Mouse (Mus musculus): ENCODE results near the gene Arhgap15. TPM values are rescaled to one million over a fixed set of nuclear protein-coding genes. Genes with fewer than 3 reads are reported as not detected.

Arhgap15 gene
- polyA plus RNA-seq, 1 experiment from 2014 or later = 1.1 TPM

- Histone ChIP-seq H3K4me3 (no peak overlapping the region), H3K27ac (no peak overlapping the region), H3K27me3 (no peaks in the 10 kb centered on the region), H3K4me2 (replicated peaks) (no peak overlapping the region), H3K9ac (no peak overlapping the region), H3K4me1 (no peaks in the 10 kb centered on the region), H3K36me3 (no peaks in the 10 kb centered on the region), H3K9me3 (no peaks in the 10 kb centered on the region)
- 86% methylated on average over 14 of the region's 14 CpGs for WGBS
- no peak for ATAC-seq (ENCODE audit: low FRiP score, low read depth)
Observed at GRCm38 (mm10) chr2:44017405-44018026, 268.9 kb downstream of the Arhgap15 start.

GRCm38 (mm10) chr2:44018033-44018432, 269.4 kb downstream of the Arhgap15 start:
- H3K9me3 ChIP-seq = no peaks in the 10 kb centered on the region
- H3K4me1 ChIP-seq = no peaks in the 10 kb centered on the region
- no peaks in the 10 kb centered on the region for H3K27me3 ChIP-seq
- no peak for ATAC-seq (ENCODE audit: low FRiP score, low read depth)
- no peak overlapping the region for H3K27ac ChIP-seq
- H3K9ac ChIP-seq = no peak overlapping the region
- no peak overlapping the region for H3K4me2 ChIP-seq (replicated peaks)
- no peak overlapping the region for H3K4me3 ChIP-seq
- H3K36me3 ChIP-seq = no peaks in the 10 kb centered on the region
- WGBS = 73% methylated on average over 10 of the region's 10 CpGs

- WGBS = 83% methylated on average over 1 of the region's 1 CpGs
- no peak overlapping the region for H3K9ac ChIP-seq
- ATAC-seq (ENCODE audit: low FRiP score, low read depth) = no peak
- no peaks in the 10 kb centered on the region for H3K27me3 ChIP-seq
- no peaks in the 10 kb centered on the region for H3K4me1 ChIP-seq
- no peaks in the 10 kb centered on the region for H3K9me3 ChIP-seq
- H3K27ac ChIP-seq = no peak overlapping the region
- no peak overlapping the region for H3K4me3 ChIP-seq
- H3K4me2 ChIP-seq (replicated peaks) = no peak overlapping the region
- H3K36me3 ChIP-seq = no peaks in the 10 kb centered on the region
Observed at GRCm38 (mm10) chr2:44024704-44025103, 276.1 kb downstream of the Arhgap15 start.

- no peak overlapping the region for H3K4me3 ChIP-seq
- no peaks in the 10 kb centered on the region for H3K9me3 ChIP-seq
- H3K4me2 ChIP-seq (replicated peaks) = no peak overlapping the region
- no peaks in the 10 kb centered on the region for H3K4me1 ChIP-seq
- no peaks in the 10 kb centered on the region for H3K27me3 ChIP-seq
- no peaks in the 10 kb centered on the region for H3K36me3 ChIP-seq
- 86% methylated on average over 8 of the region's 8 CpGs for WGBS
- H3K9ac ChIP-seq = no peak overlapping the region
- ATAC-seq (ENCODE audit: low FRiP score, low read depth) = no peak
- no peak overlapping the region for H3K27ac ChIP-seq
Observed at GRCm38 (mm10) chr2:44029035-44029715, 280.6 kb downstream of the Arhgap15 start.

GRCm38 (mm10) chr2:44029865-44030264, 281.2 kb downstream of the Arhgap15 start:
- Histone ChIP-seq H3K27me3 (no peaks in the 10 kb centered on the region), H3K27ac (no peak overlapping the region), H3K9me3 (no peaks in the 10 kb centered on the region), H3K9ac (no peak overlapping the region), H3K4me1 (no peaks in the 10 kb centered on the region), H3K4me2 (replicated peaks) (no peak overlapping the region), H3K36me3 (no peaks in the 10 kb centered on the region), H3K4me3 (no peak overlapping the region)
- ATAC-seq (ENCODE audit: low FRiP score, low read depth) = no peak
- WGBS = 89% methylated on average over 10 of the region's 10 CpGs

- ATAC-seq (ENCODE audit: low FRiP score, low read depth) = no peak
- Histone ChIP-seq H3K9me3 (no peaks in the 10 kb centered on the region), H3K9ac (no peak overlapping the region), H3K4me1 (peaks cover 8% of the 10 kb centered on the region; the same call in 1 of the 2 replicates), H3K4me2 (replicated peaks) (no peak overlapping the region), H3K27me3 (no peaks in the 10 kb centered on the region), H3K4me3 (no peak overlapping the region), H3K36me3 (no peaks in the 10 kb centered on the region), H3K27ac (no peak overlapping the region)
- WGBS = 87% methylated on average over 3 of the region's 3 CpGs
Observed at GRCm38 (mm10) chr2:44039522-44040203, 291.0 kb downstream of the Arhgap15 start.

GRCm38 (mm10) chr2:44044088-44044487, 295.5 kb downstream of the Arhgap15 start:
- H3K4me1 ChIP-seq = peaks cover 8% of the 10 kb centered on the region; the same call in 1 of the 2 replicates
- ATAC-seq (ENCODE audit: low FRiP score, low read depth) = peak; percentile 61; the same call in 1 of the 2 replicates
- H3K9ac ChIP-seq = no peak overlapping the region
- no peaks in the 10 kb centered on the region for H3K36me3 ChIP-seq
- no peaks in the 10 kb centered on the region for H3K27me3 ChIP-seq
- no peaks in the 10 kb centered on the region for H3K9me3 ChIP-seq
- no peak overlapping the region for H3K4me3 ChIP-seq
- 20% methylated on average over 2 of the region's 2 CpGs for WGBS
- H3K27ac ChIP-seq = no peak overlapping the region
- no peak overlapping the region for H3K4me2 ChIP-seq (replicated peaks)

- no peak overlapping the region for H3K4me3 ChIP-seq
- peaks cover 8% of the 10 kb centered on the region; the same call in 1 of the 2 replicates for H3K4me1 ChIP-seq
- H3K9me3 ChIP-seq = no peaks in the 10 kb centered on the region
- no peaks in the 10 kb centered on the region for H3K36me3 ChIP-seq
- ATAC-seq (ENCODE audit: low FRiP score, low read depth) = no peak
- no peak overlapping the region for H3K9ac ChIP-seq
- no peak overlapping the region for H3K4me2 ChIP-seq (replicated peaks)
- no peak overlapping the region for H3K27ac ChIP-seq
- no peaks in the 10 kb centered on the region for H3K27me3 ChIP-seq
- WGBS = 76% methylated on average over 1 of the region's 1 CpGs
Observed at GRCm38 (mm10) chr2:44044634-44045033, 296.0 kb downstream of the Arhgap15 start.

- no peak for ATAC-seq (ENCODE audit: low FRiP score, low read depth)
- Histone ChIP-seq H3K27ac (no peak overlapping the region), H3K9me3 (no peaks in the 10 kb centered on the region), H3K27me3 (no peaks in the 10 kb centered on the region), H3K4me1 (peaks cover 8% of the 10 kb centered on the region; the same call in 1 of the 2 replicates), H3K36me3 (no peaks in the 10 kb centered on the region), H3K4me3 (no peak overlapping the region), H3K9ac (no peak overlapping the region), H3K4me2 (replicated peaks) (no peak overlapping the region)
- 43% methylated on average over 1 of the region's 1 CpGs for WGBS
Observed at GRCm38 (mm10) chr2:44045231-44045630, 296.6 kb downstream of the Arhgap15 start.

- H3K27ac ChIP-seq = no peak overlapping the region
- no peaks in the 10 kb centered on the region for H3K4me1 ChIP-seq
- H3K4me3 ChIP-seq = no peak overlapping the region
- H3K4me2 ChIP-seq (replicated peaks) = peak overlapping the region; percentile 14; the same call in 1 of the 2 replicates
- H3K9me3 ChIP-seq = no peaks in the 10 kb centered on the region
- no peak for ATAC-seq (ENCODE audit: low FRiP score, low read depth)
- H3K9ac ChIP-seq = no peak overlapping the region
- no peaks in the 10 kb centered on the region for H3K27me3 ChIP-seq
- H3K36me3 ChIP-seq = no peaks in the 10 kb centered on the region
- WGBS = 53% methylated on average over 9 of the region's 9 CpGs
Observed at GRCm38 (mm10) chr2:44060306-44060705, 311.7 kb downstream of the Arhgap15 start.

- Histone ChIP-seq H3K9ac (no peak overlapping the region), H3K36me3 (no peaks in the 10 kb centered on the region), H3K4me3 (no peak overlapping the region), H3K27ac (no peak overlapping the region), H3K4me2 (replicated peaks) (peak overlapping the region; percentile 14; the same call in 1 of the 2 replicates), H3K4me1 (no peaks in the 10 kb centered on the region), H3K27me3 (no peaks in the 10 kb centered on the region), H3K9me3 (no peaks in the 10 kb centered on the region)
- WGBS = 44% methylated on average over 8 of the region's 8 CpGs
- no peak for ATAC-seq (ENCODE audit: low FRiP score, low read depth)
Observed at GRCm38 (mm10) chr2:44060716-44061115, 312.1 kb downstream of the Arhgap15 start.

- no peaks in the 10 kb centered on the region for H3K9me3 ChIP-seq
- WGBS = 85% methylated on average over 5 of the region's 5 CpGs
- no peak for ATAC-seq (ENCODE audit: low FRiP score, low read depth)
Observed at GRCm38 (mm10) chr2:44065067-44065466, 316.4 kb downstream of the Arhgap15 start.

More at GRCm38 (mm10) chr2:44065067-44065466, 316.4 kb downstream of the Arhgap15 start:
- Histone ChIP-seq H3K4me1 (no peaks in the 10 kb centered on the region), H3K36me3 (no peaks in the 10 kb centered on the region), H3K4me3 (no peak overlapping the region), H3K9ac (no peak overlapping the region), H3K27me3 (no peaks in the 10 kb centered on the region), H3K27ac (no peak overlapping the region), H3K4me2 (replicated peaks) (no peak overlapping the region)
